Mouse (Mus musculus) adrenal gland, postnatal 10 days (tissue): ENCODE data around the gene Cd200r4. TPM values are rescaled to one million over a fixed set of nuclear protein-coding genes. Genes with fewer than 3 reads are reported as not detected.

Experiments
- DNase-seq: peaks from one replicate; pipeline ENCODE4 v3.0.0; 2021; ENCODE audit warnings: mixed read lengths
- total RNA-seq, 2 experiments: library from RNA; stranded (reverse); gene quantifications; 2 replicates each; pipeline ENCODE4 v1.2.3; 2021

Gene Cd200r4
- total RNA-seq, 2 experiments from 2014 or later, result 0.18 TPM; not detected in 1

DNA sequence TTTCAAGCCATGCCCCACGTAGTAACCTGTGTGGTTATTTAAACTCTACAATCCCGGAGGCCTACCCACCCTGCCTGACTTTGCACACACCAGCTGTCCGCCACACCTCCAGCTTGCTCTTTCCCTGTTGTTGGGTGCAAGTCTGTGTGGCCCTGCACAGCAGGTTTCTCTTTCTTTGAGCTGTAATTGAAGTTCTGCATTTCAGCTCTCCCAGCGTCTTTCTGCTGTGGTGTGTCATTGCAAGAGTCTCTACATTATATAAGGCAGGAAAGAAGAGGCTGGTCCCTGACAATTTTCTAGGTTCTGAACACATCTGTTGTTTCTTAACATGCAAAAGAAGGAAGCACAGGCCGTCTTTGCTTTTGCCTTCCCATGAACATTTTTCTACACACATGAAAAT, 65.1 kb downstream of the Cd200r4 start:
- DNase-seq, result no peak

DNA sequence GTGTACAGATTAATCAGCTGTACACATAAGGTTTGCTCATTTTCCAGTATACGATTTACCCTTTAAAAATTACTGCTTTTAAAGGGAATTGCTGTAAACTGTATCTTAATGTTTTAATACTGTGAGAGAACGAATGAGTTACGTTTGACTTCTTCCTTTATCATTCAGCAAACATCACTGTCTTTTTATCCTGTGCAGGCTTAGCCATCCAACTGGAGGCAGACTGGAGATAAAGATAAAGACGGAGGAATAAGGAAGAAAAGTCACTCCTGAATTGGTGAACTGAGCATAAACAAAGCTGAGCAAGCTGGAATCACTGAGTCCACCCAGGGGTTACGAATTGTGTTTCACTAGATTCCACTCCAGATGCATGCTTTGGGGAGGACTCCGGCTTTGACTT, 66.1 kb downstream of the Cd200r4 start:
- DNase-seq, result no peak

Other genes with a start within 250 kb of the Cd200r4 start
- 1 to 10 TPM; 9.1 to 9.3 TPM for gene Nepro, start 87.4 kb upstream of the Cd200r4 start, total RNA-seq
- gene Gtpbp8, start 65.4 kb upstream of the Cd200r4 start, total RNA-seq, result 10 to 100 TPM; 16.7 to 21.6 TPM
- under 1 TPM; 0.67 to 0.84 TPM for gene Cd200r1, start 46.0 kb upstream of the Cd200r4 start, total RNA-seq
- not detected for gene Cd200r2, start 55.4 kb downstream of the Cd200r4 start, total RNA-seq
- under 1 TPM; 0.15 to 0.21 TPM for gene Cd200r3, start 131.9 kb downstream of the Cd200r4 start, total RNA-seq